Comparison of ENCODE assay signal across 19 mouse cellular contexts in genomic region chr13:83268663-83269062, GRCm38 (mm10).
"Had no signal": no experiment of that assay in that cellular context is flagged by ENCODE, and none has a peak within 500 bp of the region (broad histone marks: within the 10 kb centered on the region; RNA-seq: fewer than 3 reads in every experiment).

No protein-coding gene starts in this region.

- H3K36me3 ChIP-seq: limb, embryonic 13.5 days; liver, embryonic 13.5 days; midbrain, embryonic 12.5 days; neural tube, embryonic 13.5 days; stomach, embryonic 15.5 days had no signal

- H3K9me3 ChIP-seq: limb, embryonic 13.5 days; liver, embryonic 13.5 days; midbrain, embryonic 12.5 days; neural tube, embryonic 13.5 days; stomach, embryonic 15.5 days had no signal

- H3K27ac ChIP-seq: limb, embryonic 13.5 days; liver, embryonic 13.5 days; midbrain, embryonic 12.5 days; neural tube, embryonic 13.5 days; stomach, embryonic 15.5 days had no signal

- H3K4me2 ChIP-seq: limb, embryonic 13.5 days; liver, embryonic 13.5 days; midbrain, embryonic 12.5 days; neural tube, embryonic 13.5 days; stomach, embryonic 15.5 days had no signal

- H3K4me1 ChIP-seq: limb, embryonic 13.5 days; midbrain, embryonic 12.5 days; neural tube, embryonic 13.5 days; stomach, embryonic 15.5 days had no signal

- ATAC-seq: intestine, embryonic 16.5 days; lung, postnatal 0 days; midbrain, embryonic 16.5 days had no signal

- DNase-seq: kidney, adult 2 months; kidney, postnatal 36 days; layer of hippocampus, adult 9-11 months; layer of hippocampus, postnatal 36 days; left cerebral cortex, postnatal 4 days; liver, embryonic 13.5 days; lung, adult 18-20 months; lung, postnatal 4 days; retina, postnatal 1 day; right cerebral cortex, postnatal 4 days; spleen, adult 18-20 months; thymus, postnatal 4 days had no signal

- H3K4me3 ChIP-seq: limb, embryonic 13.5 days; liver, embryonic 13.5 days; midbrain, embryonic 12.5 days; neural tube, embryonic 13.5 days; stomach, embryonic 15.5 days had no signal

- H3K27me3 ChIP-seq: limb, embryonic 13.5 days; liver, embryonic 13.5 days; midbrain, embryonic 12.5 days; neural tube, embryonic 13.5 days; stomach, embryonic 15.5 days had no signal

- H3K9ac ChIP-seq: limb, embryonic 13.5 days; liver, embryonic 13.5 days; midbrain, embryonic 12.5 days; neural tube, embryonic 13.5 days; stomach, embryonic 15.5 days had no signal
